Mouse (Mus musculus): Measurements from ENCODE around the gene Trim14. TPM values are rescaled to one million over a fixed set of nuclear protein-coding genes. Genes with fewer than 3 reads are reported as not detected.

Trim14 gene
- polyA plus RNA-seq, 1 experiment from 2014 or later = 1.0 TPM

DNA sequence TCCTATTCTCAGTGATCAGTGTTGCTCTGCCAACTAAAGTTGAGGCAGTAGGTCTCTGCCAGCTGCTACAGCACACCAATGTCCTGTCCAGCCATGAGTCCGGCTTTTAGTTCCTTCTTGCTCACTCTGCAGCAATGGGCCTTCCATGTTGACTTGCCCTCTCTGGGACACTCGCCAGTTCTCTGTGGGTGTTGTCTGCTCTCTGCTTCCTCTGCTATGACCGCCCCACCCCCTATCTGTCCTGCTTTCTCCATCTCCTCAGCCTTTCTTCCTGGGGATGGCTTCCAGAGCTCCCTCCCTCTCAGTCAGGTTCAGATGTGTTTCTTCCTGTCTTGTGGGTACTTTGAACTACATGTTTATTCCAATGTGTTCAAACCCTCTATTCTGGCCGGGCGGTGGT lies 48.6 kb downstream of the Trim14 start:
- DNase-seq (ENCODE audit: low spot score) (no peak), ATAC-seq (ENCODE audit: low FRiP score) (no peak)
- Histone ChIP-seq H3K4me2 (replicated peaks; ENCODE audit: low read depth, low read length) (no peak overlapping the region), H3K9me3 (ENCODE audit: control insufficient read depth, low read length) (no peaks in the 10 kb centered on the region), H3K4me1 (replicated peaks; ENCODE audit: control insufficient read depth, insufficient read depth, low read length) (no peaks in the 10 kb centered on the region), H3K36me3 (ENCODE audit: control insufficient read depth, insufficient read depth, low read length) (no peaks in the 10 kb centered on the region), H3K27ac (ENCODE audit: low read depth, low read length) (no peak overlapping the region), H3K27me3 (ENCODE audit: control insufficient read depth, insufficient read depth, low read length) (no peaks in the 10 kb centered on the region), H3K4me3 (ENCODE audit: low read depth, low read length) (no peak overlapping the region), H3K9ac (ENCODE audit: low read depth, low read length) (no peak overlapping the region)
- WGBS = 87% methylated on average over 5 of the region's 5 CpGs

DNA sequence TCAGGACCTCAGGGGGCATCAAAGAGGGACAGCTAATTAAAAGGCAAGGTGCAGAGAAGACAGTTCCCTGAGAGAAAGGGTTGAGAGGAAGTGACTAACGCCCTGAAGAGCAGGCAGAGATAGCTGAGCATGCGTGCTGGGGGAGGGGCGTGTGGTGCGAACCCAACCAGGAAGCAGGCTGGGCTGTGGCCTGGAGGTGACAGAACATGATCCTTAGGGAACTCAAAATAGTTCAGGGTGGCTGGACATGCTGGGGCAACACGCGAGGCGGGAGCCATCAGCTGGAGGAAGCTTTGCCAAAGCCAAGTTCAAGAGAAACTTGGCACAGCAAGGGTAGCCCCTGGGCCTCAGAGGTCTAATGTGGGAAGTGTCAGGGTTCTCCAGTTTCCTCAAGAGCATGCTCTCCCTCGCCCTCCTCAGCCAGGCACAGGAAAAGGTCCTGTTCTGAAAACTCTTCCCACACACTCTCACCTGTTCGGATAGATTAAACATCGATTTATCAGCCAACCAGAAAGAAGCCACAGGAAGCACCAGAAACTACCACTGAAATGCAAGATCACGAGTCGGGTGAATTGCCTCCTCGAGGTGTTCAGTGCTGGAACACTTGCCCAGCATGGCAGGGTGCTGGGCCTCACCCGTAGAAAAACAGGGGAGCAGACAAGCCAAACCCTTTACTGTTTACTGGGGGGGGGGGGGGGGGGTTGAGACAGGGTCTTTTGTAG lies 50.1 kb downstream of the Trim14 start:
- H3K9ac ChIP-seq (ENCODE audit: low read depth, low read length) = no peak overlapping the region
- no peaks in the 10 kb centered on the region for H3K4me1 ChIP-seq (replicated peaks; ENCODE audit: control insufficient read depth, insufficient read depth, low read length)
- H3K9me3 ChIP-seq (ENCODE audit: control insufficient read depth, low read length) = no peaks in the 10 kb centered on the region
- H3K27me3 ChIP-seq (ENCODE audit: control insufficient read depth, insufficient read depth, low read length) = no peaks in the 10 kb centered on the region
- H3K36me3 ChIP-seq (ENCODE audit: control insufficient read depth, insufficient read depth, low read length) = no peaks in the 10 kb centered on the region
- ATAC-seq (ENCODE audit: low FRiP score) (no peak), DNase-seq (ENCODE audit: low spot score) (no peak)
- no peak overlapping the region for H3K4me3 ChIP-seq (ENCODE audit: low read depth, low read length)
- H3K27ac ChIP-seq (ENCODE audit: low read depth, low read length) = no peak overlapping the region
- no peak overlapping the region for H3K4me2 ChIP-seq (replicated peaks; ENCODE audit: low read depth, low read length)
- WGBS = 56% methylated on average over 14 of the region's 14 CpGs

DNA sequence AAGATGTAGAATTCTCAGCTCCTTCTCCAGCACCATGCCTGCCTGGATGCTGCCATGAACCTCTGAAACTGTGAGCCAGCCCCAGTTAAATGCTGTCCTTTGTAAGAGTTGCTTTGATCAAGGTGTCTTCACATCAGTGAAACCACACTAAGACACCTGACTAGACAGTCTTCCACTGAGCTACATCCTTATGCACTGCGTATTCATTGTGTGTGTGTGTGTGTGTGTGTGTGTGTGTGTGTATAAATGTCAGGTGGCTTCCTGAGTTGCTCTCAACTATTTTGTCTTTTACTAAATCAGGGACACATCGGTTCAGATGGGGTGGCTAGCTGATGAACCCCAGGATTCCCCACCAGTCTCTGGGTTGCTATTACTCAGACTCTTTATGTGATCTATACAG lies 56.9 kb downstream of the Trim14 start:
- ATAC-seq (ENCODE audit: low FRiP score) (no peak), DNase-seq (ENCODE audit: low spot score) (no peak)
- H3K4me2 ChIP-seq (replicated peaks; ENCODE audit: low read depth, low read length) = no peak overlapping the region
- no peak overlapping the region for H3K27ac ChIP-seq (ENCODE audit: low read depth, low read length)
- no peaks in the 10 kb centered on the region for H3K4me1 ChIP-seq (replicated peaks; ENCODE audit: control insufficient read depth, insufficient read depth, low read length)
- no peak overlapping the region for H3K4me3 ChIP-seq (ENCODE audit: low read depth, low read length)
- no peak overlapping the region for H3K9ac ChIP-seq (ENCODE audit: low read depth, low read length)
- WGBS = 95% methylated on average over 2 of the region's 2 CpGs
- H3K36me3 ChIP-seq (ENCODE audit: control insufficient read depth, insufficient read depth, low read length) = peaks cover 2% of the 10 kb centered on the region; the same call in 1 of the 2 replicates
- no peaks in the 10 kb centered on the region for H3K27me3 ChIP-seq (ENCODE audit: control insufficient read depth, insufficient read depth, low read length)
- no peaks in the 10 kb centered on the region for H3K9me3 ChIP-seq (ENCODE audit: control insufficient read depth, low read length)

DNA sequence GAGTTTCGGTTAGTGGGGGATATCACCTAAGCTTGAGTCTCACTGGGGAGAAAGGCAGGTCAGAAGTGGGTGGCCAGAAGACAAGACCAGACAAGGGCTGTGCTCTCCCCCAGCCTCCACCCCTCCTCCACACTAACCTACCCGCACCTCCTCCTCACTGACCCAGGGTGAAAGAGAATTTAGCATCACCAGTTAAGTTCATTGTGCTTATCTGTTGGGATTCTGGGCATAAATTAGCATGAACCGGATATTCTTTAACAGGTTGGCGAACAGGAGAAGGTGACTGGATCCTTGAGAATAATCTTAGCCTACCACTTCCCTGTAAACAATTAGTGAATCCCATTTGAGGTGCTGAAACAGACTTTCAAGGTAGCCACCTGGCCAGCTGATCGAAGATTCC lies 60.8 kb downstream of the Trim14 start:
- no peak for ATAC-seq (ENCODE audit: low FRiP score)
- H3K9ac ChIP-seq (ENCODE audit: low read depth, low read length) = no peak overlapping the region

DNA sequence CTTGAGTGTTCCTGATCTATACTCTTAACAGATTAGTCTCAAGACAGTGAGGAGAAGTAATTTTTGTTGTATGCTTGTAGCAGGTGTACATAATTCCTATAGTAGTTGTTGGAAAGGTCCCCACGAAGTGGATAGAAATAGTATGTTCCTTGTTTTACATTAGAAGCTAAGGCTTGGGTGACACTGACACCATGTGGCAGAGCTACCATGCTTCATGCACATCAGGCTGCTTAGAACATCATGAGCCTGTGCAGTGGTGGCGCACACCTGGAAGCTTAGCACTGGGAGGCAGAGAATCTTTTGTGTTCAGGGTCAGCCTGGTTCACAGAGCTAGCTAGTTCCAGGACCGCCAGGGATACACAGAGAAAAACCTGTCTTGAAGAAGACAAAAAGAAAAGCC lies 70.2 kb downstream of the Trim14 start:
- DNase-seq (ENCODE audit: low spot score) (no peak), ATAC-seq (ENCODE audit: low FRiP score) (no peak)
- Histone ChIP-seq H3K4me1 (replicated peaks; ENCODE audit: control insufficient read depth, insufficient read depth, low read length) (no peaks in the 10 kb centered on the region), H3K36me3 (ENCODE audit: control insufficient read depth, insufficient read depth, low read length) (peaks cover 16% of the 10 kb centered on the region), H3K9ac (ENCODE audit: low read depth, low read length) (no peak overlapping the region), H3K27ac (ENCODE audit: low read depth, low read length) (no peak overlapping the region), H3K9me3 (ENCODE audit: control insufficient read depth, low read length) (no peaks in the 10 kb centered on the region), H3K4me2 (replicated peaks; ENCODE audit: low read depth, low read length) (no peak overlapping the region), H3K27me3 (ENCODE audit: control insufficient read depth, insufficient read depth, low read length) (no peaks in the 10 kb centered on the region), H3K4me3 (ENCODE audit: low read depth, low read length) (no peak overlapping the region)
- 93% methylated on average over 3 of the region's 3 CpGs for whole genome bisulfite sequencing

More for the DNA sequence above, 60.8 kb downstream of the Trim14 start:
- Histone ChIP-seq H3K4me2 (replicated peaks; ENCODE audit: low read depth, low read length) (no peak overlapping the region), H3K4me3 (ENCODE audit: low read depth, low read length) (no peak overlapping the region), H3K27me3 (ENCODE audit: control insufficient read depth, insufficient read depth, low read length) (no peaks in the 10 kb centered on the region), H3K9me3 (ENCODE audit: control insufficient read depth, low read length) (no peaks in the 10 kb centered on the region), H3K36me3 (ENCODE audit: control insufficient read depth, insufficient read depth, low read length) (peaks cover 14% of the 10 kb centered on the region), H3K4me1 (replicated peaks; ENCODE audit: control insufficient read depth, insufficient read depth, low read length) (no peaks in the 10 kb centered on the region), H3K27ac (ENCODE audit: low read depth, low read length) (no peak overlapping the region)
- DNase-seq (ENCODE audit: low spot score) = no peak
- 88% methylated on average over 5 of the region's 5 CpGs for WGBS

DNA sequence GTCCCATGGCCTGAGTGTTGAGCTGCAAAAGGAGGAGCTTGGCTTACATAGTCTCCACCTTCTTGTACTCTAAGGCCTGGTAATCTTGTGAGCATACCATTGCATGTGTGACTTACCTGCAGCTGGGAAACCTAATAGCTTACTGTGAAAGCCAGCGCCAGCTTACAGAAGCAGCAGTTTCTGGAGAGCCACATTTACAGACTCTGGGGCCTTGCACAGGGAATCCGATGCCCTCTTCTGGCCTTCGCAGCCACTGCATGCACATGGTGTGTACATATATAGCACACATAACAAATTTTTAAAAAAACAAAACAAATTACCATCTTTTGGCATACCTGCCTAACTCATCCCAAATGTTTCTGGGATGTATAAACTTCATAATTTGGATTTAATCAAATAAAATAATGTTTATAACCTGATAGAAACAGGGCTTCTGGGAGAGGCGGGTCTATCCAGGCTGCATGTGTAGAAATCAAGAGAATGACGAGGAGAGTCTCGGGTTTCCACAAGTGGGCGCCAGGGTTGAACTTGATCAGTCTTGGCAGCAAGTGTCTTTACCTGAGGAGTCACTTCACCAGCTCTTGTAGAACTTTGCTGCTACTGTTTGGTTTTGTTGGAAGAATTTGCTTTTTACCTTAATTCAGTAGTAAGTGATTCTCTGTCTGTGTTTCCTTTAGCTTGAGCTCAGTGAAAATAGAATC lies 72.7 kb downstream of the Trim14 start:
- DNase-seq (ENCODE audit: low spot score) (peak; percentile 53), ATAC-seq (ENCODE audit: low FRiP score) (no peak)
- Histone ChIP-seq H3K36me3 (ENCODE audit: control insufficient read depth, insufficient read depth, low read length) (peaks cover 3% of the 10 kb centered on the region; the same call in 1 of the 2 replicates), H3K4me1 (replicated peaks; ENCODE audit: control insufficient read depth, insufficient read depth, low read length) (no peaks in the 10 kb centered on the region), H3K4me3 (ENCODE audit: low read depth, low read length) (no peak overlapping the region), H3K27me3 (ENCODE audit: control insufficient read depth, insufficient read depth, low read length) (no peaks in the 10 kb centered on the region), H3K27ac (ENCODE audit: low read depth, low read length) (no peak overlapping the region), H3K9ac (ENCODE audit: low read depth, low read length) (no peak overlapping the region), H3K9me3 (ENCODE audit: control insufficient read depth, low read length) (no peaks in the 10 kb centered on the region), H3K4me2 (replicated peaks; ENCODE audit: low read depth, low read length) (no peak overlapping the region)
- 90% methylated on average over 7 of the region's 7 CpGs for WGBS

DNA sequence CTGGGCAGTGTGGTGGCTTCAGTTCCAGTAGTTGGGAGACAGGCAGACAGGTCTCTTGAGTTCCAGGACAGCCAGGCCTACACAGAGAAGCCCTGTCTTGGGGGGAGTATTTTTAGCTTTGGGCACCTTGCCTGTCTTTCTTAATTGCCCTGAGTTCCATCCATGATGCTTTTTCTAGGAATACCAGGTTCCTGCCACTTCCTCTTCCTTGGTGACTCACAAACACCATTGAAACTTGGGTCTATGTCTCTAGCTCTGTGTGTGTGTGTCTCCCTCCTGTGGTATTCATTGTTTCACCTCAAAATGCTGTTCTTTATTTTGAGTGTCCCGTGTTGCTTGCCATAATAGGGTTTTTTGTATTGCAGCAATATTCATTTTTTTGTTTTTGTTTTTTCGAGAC lies 77.5 kb downstream of the Trim14 start:
- ATAC-seq (ENCODE audit: low FRiP score) = no peak
- peaks cover 4% of the 10 kb centered on the region; the same call in 1 of the 2 replicates for H3K4me1 ChIP-seq (replicated peaks; ENCODE audit: control insufficient read depth, insufficient read depth, low read length)

DNA sequence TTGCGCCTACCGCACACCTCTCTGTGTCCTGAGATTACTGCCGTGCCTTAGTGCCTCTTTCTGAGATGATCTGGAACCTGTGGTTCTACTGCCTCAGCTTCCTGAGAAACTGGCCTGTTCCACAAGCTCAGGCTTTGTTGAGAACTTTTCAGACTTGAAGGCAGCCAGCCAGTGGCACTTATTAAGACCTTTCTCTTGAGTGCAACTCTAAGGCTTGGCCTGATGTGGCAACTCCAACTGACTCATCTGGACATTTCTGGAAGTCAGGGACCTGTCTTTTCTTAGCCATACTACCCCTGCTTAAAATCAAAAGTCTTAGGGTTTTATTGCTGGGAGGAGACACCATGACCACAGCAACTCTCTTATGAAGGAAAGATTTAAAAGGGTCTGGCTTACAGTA lies 78.8 kb downstream of the Trim14 start:
- 97% methylated on average over 3 of the region's 3 CpGs for WGBS

More for the DNA sequence above, 77.5 kb downstream of the Trim14 start:
- Histone ChIP-seq H3K9me3 (ENCODE audit: control insufficient read depth, low read length) (no peaks in the 10 kb centered on the region), H3K27me3 (ENCODE audit: control insufficient read depth, insufficient read depth, low read length) (no peaks in the 10 kb centered on the region), H3K4me2 (replicated peaks; ENCODE audit: low read depth, low read length) (no peak overlapping the region), H3K27ac (ENCODE audit: low read depth, low read length) (no peak overlapping the region), H3K4me3 (ENCODE audit: low read depth, low read length) (no peak overlapping the region), H3K36me3 (ENCODE audit: control insufficient read depth, insufficient read depth, low read length) (peaks cover 5% of the 10 kb centered on the region; the same call in 1 of the 2 replicates), H3K9ac (ENCODE audit: low read depth, low read length) (no peak overlapping the region)
- DNase-seq (ENCODE audit: low spot score) = no peak
- 86% methylated on average over 2 of the region's 2 CpGs for WGBS

DNA sequence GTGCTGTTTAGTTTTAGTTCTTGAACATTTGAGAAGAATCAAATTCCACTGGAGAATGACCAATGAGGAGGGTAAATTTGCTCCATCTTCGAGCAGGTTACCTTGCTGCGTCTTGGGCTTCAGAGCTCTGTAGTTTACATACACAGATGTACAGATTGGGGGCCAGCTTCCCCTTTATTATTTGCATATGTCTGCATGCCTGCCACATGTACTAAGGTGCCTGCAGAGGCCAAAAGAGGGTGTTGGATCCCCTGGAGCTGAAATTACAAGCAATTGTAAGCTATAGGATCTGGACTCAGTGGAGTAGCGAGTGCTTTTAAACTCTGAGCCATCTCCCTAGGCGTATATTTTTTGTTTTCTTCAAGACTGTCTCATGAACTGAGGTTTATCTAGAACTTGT lies 79.2 kb downstream of the Trim14 start:
- Histone ChIP-seq H3K4me1 (replicated peaks; ENCODE audit: control insufficient read depth, insufficient read depth, low read length) (peaks cover 6% of the 10 kb centered on the region; the same call in 1 of the 2 replicates), H3K4me2 (replicated peaks; ENCODE audit: low read depth, low read length) (no peak overlapping the region), H3K9me3 (ENCODE audit: control insufficient read depth, low read length) (no peaks in the 10 kb centered on the region), H3K27me3 (ENCODE audit: control insufficient read depth, insufficient read depth, low read length) (no peaks in the 10 kb centered on the region), H3K9ac (ENCODE audit: low read depth, low read length) (no peak overlapping the region), H3K36me3 (ENCODE audit: control insufficient read depth, insufficient read depth, low read length) (peaks cover 5% of the 10 kb centered on the region; the same call in 1 of the 2 replicates), H3K27ac (ENCODE audit: low read depth, low read length) (no peak overlapping the region), H3K4me3 (ENCODE audit: low read depth, low read length) (no peak overlapping the region)
- DNase-seq (ENCODE audit: low spot score) (no peak), ATAC-seq (ENCODE audit: low FRiP score) (no peak)
- 93% methylated on average over 4 of the region's 4 CpGs for WGBS

More for the DNA sequence above, 78.8 kb downstream of the Trim14 start:
- H3K4me2 ChIP-seq (replicated peaks; ENCODE audit: low read depth, low read length) = no peak overlapping the region
- H3K4me3 ChIP-seq (ENCODE audit: low read depth, low read length) = no peak overlapping the region
- H3K27ac ChIP-seq (ENCODE audit: low read depth, low read length) = no peak overlapping the region
- DNase-seq (ENCODE audit: low spot score) = no peak
- ATAC-seq (ENCODE audit: low FRiP score) = no peak
- H3K9me3 ChIP-seq (ENCODE audit: control insufficient read depth, low read length) = no peaks in the 10 kb centered on the region
- no peak overlapping the region for H3K9ac ChIP-seq (ENCODE audit: low read depth, low read length)
- no peaks in the 10 kb centered on the region for H3K27me3 ChIP-seq (ENCODE audit: control insufficient read depth, insufficient read depth, low read length)
- H3K4me1 ChIP-seq (replicated peaks; ENCODE audit: control insufficient read depth, insufficient read depth, low read length) = peaks cover 6% of the 10 kb centered on the region; the same call in 1 of the 2 replicates
- peaks cover 5% of the 10 kb centered on the region; the same call in 1 of the 2 replicates for H3K36me3 ChIP-seq (ENCODE audit: control insufficient read depth, insufficient read depth, low read length)
